Mouse (Mus musculus): Measurements from ENCODE around the gene Spp2.
"Not testable (repeated sequence)": the region's sequence is repeated elsewhere in the genome, so short reads cannot be mapped to it uniquely, and the experiment has no call there.

Spp2 gene

DNA sequence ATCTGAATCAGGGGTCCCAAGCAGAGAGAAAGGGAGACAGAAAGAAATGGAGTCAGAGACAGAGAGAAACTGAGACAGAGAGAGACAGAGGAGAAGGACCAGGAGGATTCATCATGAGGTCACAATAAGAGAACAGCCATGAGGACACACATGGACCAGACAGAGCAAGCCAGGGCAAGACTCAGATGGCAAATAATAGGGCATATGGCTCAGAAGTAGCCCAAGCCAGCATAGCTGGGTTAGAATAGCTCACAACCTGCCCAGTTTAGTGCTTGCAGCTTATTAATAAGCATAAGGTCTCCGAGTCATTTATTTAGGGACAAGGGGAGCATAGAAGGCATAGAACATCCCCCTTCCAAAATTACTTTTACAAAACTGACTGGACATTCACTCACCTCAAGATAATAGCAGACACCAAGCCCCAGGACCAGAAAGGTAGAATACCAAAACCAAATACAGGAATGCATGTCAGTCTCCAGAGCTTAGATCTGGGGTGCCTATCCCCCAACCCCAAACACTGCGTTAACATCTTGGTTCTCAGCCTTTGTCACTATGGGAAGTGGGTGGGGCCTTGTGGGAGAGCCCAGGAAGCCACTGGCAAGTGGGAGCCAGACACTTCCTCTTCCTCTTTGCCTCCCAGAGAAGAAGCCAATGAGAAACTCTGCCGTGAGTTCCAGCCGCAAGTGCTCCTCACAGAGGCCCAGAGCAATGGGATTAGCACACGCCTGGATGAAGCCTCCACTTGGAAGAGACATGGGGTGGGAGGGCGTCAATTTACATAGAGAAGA, 26.5 kb downstream of the Spp2 start:
- ATAC-seq (ENCODE audit: low TSS enrichment): no peak

DNA sequence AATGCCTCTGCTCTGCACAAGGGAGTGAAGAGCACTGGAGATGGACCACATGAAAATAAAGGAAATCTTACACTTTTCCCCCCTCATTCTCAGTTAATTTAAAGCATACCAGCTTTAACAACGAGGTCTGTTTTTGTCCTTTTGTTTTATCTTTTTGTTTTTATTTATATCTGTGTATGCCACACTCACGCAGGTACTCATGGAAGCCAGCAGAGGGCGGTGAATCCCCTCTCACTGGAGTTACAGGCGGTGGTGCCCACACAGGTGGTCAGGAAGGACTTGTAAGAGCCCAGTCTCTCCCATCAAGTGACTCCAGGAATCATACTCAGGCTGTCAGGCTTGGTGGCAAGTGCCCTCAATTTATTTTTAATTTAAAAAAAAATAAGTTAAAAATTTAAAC, 27.3 kb downstream of the Spp2 start:
- no peak for ATAC-seq (ENCODE audit: low TSS enrichment)

DNA sequence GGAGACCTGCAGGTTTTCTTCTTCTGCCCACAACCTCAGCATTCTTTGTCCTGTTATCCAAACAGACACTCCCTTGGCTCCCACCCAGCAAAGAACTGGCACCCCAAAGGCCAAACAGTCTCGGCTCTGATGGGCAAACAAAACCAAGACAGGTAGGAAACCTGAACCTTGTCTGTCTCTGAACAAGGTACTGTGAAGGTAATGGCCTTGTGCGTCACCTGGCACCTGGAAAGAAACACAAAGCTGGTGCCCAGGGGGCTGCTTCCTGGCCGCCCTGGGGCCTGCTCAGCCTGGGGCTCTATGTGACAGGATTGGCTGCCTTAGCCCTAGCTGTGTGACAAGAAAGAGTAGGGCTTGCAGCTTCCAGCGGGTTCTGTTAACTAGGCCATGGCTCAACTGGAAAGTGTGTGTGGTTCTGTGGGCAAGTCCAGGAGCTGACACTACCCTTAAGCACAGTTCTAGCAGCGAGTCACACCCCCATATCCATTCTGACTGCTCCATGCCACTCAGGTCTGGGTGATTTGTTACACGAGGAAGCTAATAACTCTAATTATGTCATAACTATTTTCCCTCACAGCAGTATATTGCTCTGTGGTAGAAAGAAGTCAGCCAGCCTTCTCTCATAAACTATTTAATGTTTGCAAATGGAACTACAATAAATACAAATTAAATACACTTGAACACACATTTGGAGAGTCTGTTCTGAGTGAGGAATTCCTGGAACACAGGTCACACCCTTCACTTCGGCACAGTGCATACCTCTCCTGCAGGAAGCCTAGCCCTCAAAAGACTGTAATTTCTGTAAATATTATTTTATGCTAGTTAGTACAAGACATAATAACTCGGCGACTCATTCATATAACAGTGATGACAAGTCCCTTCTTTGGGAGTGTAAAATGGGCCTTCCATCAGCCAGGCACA, 30.7 kb downstream of the Spp2 start:
- ATAC-seq (ENCODE audit: low TSS enrichment): no peak

DNA sequence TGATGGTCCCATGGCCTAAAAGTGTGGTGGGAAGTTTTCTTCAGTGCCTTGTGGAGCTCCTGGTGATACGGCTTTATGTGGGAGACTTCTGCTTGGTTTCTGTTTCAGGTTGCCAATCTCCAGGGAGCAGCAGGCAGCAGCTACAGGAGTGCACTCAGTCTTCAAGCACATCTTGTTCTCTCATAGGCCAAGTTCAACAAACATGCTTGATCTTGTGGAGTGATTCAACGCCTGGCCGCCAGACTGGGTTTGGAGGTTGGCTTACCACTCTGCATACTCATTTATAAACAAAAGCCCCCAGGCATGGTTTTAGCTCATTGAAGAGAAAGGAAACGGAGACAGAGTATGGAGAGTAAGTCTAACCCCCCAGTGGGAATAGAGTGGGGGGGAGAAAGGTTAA, 36.6 kb downstream of the Spp2 start:
- no peak for ATAC-seq (ENCODE audit: low TSS enrichment)

DNA sequence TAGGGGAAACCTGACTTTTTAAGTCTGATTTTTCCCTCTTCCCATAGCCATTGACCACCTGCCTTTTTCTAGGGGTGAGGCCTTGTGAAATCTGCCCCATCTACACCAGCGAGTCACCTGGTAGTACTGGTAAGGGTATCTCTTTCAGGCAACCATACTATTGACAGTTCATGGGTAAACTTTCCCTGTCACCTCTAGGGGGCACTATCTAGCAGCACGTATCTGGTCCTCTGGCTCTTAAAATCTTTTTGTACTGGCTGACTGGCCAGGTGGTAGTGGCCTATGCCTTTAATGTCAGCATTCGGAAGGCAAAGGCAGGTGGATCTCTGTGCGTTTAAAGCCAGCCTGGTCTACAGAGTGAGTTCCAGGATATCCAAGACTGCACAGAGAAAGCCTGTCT, 38.6 kb downstream of the Spp2 start:
- ATAC-seq (ENCODE audit: low TSS enrichment): no peak

DNA sequence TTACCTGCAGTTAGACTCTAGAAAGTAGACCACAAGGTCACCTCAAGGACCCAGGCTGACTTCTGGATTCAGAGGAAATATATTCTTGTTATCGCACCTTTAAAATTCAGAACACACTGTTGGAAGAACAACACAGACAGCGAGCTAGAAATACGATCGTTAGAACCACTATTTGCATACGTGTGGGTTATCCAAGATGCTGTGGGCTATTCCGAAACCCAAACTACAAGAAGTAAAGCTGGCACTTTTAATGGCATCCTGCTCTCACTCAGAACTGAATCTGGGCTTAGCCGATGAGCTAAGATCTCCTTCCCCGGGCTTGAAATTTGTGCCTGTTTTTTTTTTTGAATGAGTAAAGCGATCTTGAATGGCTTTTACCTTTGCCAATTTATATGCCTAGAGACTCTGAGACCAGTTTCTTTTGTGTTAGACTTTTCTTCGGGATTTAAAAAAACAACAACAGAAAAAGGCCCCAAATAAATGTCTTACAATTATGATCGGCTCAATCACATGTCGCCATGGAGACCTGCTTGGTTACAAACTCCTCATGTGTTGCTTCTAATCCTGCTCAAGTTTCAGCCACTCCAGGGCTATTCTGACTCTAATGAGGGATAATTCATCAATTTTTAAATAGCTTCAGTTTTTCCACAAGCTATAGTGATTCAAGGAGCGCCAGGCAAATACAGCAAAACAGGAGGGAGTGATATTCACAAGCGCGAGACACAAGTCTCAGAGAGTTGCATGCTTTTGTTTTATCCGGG, 39.7 kb downstream of the Spp2 start:
- peak; percentile 88 for ATAC-seq (ENCODE audit: low TSS enrichment)

DNA sequence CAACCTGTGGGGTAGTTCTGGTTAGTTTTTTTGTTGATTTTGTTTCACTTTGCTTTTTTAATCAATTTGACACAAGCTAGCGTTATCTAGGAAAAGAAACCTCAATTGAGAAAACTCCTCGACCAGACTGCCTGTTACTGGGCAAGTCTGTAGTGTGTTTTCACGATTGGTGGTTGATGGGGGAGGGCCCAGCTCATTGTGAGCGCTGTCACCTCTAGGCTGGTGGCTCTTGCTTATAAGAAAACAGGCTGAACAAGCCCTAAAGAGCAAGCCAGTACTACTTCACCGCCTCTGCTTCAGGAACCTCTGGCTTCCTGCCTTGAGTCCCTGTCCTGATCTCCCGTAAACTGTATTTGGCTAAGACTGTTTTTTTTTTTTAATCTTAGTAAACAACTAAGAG, 40.7 kb downstream of the Spp2 start:
- no peak for ATAC-seq (ENCODE audit: low TSS enrichment)

DNA sequence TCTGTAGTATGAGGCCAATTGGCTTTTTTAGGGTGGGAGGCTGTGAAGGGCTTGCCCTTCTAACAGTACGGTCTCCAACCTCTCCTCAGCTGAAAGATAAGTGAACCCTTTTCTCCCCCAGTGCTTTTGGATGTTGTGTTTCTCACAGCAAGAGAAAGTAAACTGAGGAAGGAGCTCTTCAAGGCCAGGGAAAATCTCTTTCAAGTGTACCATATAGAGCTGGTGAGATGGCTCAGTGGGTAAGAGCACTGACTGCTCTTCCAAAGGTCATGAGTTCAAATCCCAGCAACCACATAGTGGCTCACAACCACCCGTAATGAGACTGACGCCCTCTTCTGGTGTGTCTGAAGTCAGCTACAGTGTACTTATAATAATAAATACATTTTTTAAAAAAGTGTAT, 41.3 kb downstream of the Spp2 start:
- not testable (repeated sequence) for ATAC-seq (ENCODE audit: low TSS enrichment)

DNA sequence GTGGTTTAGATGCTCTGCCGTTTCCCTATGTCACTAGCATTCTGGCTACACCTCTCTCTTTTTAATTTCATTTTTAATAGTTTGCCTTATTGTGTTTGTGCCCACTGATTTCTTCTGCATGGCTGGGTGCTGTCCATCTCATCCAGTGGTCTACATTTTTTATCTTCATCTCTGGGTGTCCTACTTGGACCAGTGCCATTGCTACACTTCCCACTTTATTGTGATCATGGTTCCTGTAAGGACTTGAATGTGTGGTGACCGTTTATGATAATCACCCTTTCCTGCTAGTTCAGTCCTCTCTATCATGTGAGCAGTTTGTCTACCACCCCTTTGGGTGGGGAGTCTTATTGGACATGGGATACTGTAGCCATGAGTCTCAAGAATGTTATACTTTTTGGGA, 43.0 kb downstream of the Spp2 start:
- ATAC-seq (ENCODE audit: low TSS enrichment): no peak

DNA sequence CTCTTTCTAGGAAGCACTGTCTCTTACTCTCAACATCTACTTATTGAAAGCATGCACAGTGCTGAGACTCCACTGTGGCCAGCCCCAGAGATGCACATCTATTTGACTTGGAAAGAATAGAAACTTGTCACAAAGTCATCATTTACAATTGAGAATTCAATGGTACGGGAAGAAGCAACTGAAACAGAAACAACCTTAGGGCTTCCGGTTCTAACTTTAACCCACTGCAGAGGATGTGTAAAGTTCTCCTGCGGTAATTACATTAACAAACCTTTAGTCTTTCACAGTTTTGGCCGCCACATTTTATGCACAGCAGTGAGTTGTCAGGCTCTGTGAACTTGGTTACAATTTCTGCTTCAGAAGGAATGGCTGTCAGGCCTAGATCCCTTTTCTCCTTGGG, 43.9 kb downstream of the Spp2 start:
- ATAC-seq (ENCODE audit: low TSS enrichment): no peak

DNA sequence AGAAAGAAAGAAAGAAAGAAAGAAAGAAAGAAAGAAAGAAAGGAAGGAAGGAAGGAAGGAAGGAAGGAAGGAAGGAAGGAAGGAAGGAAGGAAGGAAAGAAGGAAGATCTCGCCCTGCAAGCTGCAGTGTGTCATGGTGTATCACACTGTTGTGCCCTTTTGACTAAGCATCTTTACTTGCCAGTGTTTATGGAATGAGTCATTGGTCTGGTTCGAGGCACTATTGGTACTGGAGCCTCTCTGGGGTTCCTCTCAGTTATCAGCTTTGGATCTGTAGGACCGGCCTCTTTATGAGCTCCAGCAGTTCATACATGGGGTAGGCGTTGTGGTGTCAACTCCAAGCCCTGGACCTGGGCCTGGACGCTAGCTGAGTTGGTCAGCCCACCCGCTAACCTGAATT, 45.4 kb downstream of the Spp2 start:
- no peak for ATAC-seq (ENCODE audit: low TSS enrichment)

DNA sequence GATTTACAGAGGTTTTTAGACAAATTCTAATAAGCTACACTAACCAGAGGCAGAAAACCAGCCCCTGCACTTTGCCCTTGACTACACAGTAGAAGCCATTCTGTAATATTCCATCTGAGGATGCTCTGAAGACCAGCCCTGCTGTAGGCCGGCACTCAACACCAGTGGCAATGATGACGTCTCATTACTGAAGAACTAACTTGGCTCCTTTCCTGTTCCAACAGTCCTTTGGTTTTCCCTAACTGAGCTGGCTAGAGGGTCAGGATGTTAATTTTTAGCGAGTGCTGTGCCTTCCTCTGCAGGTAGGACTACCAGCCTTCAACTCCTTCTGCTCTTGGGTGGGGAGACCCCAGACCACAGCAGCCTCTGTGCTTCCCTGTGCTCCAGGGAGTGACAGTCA, 47.9 kb downstream of the Spp2 start:
- no peak for ATAC-seq (ENCODE audit: low TSS enrichment)

DNA sequence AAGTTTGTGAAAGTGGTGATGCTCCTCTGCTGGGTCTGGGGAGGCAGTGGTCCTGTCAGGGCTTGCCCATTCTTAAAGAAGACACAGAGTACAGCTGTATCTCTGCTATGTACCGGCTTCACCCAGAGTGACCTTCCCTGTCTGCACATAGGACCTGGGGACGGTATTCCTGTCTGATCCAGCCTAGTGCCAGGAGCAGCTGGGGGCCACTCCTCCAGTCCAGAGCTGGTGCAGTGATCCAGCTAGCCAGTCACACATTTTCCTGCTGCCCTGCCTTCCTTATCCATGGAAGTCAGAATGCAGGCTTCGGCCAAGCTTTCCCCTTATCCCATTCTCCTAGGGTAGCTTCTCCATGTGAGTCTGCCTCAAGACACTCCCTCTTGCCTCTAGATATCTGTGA, 49.0 kb downstream of the Spp2 start:
- ATAC-seq (ENCODE audit: low TSS enrichment): no peak

DNA sequence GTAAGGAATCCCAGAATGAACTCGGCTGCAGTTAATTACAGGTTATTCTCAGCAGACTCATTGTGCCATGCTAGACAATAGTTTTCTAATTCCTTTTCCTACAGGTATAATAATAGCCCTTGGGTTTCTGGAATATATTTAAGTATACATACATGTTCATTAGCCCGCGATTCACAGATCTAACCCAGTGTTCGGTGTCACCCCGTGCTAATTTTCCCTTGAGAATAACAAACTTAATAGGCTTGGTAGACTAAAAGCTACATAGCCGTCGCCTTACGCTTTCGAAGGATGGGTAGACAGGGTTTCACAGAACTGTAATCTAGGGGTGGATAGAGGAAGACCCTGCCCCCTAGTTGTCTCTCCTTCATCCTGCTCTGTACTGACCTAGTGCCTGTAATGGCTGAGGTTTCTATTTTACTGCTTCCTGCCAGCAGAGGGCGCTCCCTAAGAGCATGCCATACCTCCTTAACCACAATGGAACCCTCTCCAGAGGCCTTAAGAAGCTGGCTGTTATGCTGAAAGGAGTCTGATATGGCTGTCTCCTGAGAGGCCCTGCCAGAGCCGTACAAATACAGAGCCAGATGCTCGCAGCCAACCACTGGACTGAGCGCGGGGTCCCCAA, 49.8 kb downstream of the Spp2 start:
- peak; percentile 89 for ATAC-seq (ENCODE audit: low TSS enrichment)

DNA sequence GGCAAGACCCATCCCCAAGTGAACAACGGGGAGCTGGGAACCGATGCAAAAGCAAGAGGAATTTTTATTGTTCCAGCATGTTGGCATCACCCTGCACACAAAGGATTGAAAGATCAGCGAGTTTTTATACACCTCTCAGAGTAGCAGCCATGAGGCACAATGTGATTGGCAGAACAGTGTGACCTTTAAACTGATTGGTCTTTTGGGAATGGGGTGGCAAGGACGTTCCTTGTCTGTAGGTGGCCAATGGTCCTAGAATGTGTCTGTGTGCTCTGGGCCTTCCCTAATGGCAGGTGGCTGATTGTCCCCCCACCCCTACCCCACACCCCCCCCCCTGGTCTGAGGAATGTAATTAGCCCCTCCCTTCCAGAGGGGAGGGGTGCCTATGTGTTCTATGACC, 52.4 kb downstream of the Spp2 start:
- ATAC-seq (ENCODE audit: low TSS enrichment): no peak

DNA sequence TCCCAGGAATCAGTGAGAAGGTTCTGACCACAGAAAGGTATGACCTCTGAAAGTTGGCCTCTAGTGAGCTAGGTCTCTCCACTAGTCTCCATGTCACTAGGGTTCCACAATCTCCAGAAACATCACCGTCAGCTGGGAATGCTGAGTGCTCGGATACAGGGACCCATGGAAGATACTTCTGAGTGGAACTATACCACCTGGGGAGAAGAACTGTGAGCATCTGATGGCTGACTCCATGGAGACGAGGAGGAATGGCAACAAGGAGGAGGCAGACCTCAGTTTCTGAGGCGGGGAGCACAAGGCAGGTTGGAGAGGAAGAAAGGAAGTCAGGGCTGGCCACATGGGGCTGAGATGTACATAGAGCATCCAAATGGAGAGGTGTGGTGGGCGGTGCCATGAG, 52.9 kb downstream of the Spp2 start:
- no peak for ATAC-seq (ENCODE audit: low TSS enrichment)

DNA sequence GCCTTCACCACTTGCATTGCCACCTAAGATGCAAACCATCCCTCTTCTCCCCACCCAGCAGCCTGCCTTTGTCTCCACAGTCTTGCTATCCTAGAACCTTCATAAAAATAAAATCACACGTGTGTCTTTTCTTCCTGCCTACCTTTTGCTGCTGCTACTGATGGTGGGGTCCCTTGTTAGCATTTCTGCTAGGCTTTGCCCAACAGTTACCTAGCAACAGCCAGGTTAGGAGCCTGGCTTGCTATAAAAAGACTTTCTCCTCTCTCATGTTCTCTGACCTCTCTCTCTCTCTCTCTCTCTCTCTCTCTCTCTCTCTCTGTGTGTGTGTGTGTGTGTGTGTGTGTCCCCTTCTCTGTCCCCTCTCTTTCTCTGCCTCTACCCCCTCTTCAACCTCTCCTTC, 54.3 kb downstream of the Spp2 start:
- ATAC-seq (ENCODE audit: low TSS enrichment): no peak

DNA sequence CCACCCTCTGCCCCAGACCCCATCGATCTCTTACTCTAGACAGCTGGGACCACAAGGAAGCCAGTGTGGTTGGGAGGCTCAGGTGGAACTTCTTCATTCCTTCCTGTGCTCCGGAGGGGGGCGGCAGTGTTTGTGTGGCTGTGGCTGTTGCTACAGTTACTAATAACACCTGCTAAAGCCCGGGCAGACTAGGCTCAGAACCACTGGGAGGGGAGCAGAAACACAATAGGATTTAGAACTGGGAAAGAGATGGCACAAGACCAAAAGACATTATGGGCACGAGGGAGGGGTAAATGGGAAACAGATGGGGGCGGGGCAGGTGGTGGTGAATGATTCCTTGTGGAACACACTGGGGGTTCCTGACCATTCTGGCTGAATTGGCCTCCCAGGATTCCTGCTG, 55.7 kb downstream of the Spp2 start:
- ATAC-seq (ENCODE audit: low TSS enrichment): no peak

DNA sequence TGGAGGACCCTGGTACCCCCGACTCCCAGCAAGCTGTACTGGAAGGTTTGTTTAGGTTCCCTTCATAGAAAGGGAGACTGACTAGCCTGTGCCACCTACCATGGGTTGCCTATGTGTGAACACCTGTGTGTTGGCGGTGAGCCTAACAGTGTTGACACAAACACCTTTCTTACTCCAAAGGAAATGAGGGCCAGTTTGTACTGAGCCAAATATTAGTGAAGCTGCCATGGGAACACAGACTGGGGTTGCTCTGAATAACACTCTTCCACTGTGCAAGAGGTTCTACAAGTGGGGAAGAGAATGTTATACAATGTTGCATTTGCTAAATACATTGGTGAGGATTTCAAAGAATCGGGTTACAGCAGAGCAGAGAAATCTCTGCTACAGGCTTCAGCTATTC, 56.5 kb downstream of the Spp2 start:
- no peak for ATAC-seq (ENCODE audit: low TSS enrichment)

DNA sequence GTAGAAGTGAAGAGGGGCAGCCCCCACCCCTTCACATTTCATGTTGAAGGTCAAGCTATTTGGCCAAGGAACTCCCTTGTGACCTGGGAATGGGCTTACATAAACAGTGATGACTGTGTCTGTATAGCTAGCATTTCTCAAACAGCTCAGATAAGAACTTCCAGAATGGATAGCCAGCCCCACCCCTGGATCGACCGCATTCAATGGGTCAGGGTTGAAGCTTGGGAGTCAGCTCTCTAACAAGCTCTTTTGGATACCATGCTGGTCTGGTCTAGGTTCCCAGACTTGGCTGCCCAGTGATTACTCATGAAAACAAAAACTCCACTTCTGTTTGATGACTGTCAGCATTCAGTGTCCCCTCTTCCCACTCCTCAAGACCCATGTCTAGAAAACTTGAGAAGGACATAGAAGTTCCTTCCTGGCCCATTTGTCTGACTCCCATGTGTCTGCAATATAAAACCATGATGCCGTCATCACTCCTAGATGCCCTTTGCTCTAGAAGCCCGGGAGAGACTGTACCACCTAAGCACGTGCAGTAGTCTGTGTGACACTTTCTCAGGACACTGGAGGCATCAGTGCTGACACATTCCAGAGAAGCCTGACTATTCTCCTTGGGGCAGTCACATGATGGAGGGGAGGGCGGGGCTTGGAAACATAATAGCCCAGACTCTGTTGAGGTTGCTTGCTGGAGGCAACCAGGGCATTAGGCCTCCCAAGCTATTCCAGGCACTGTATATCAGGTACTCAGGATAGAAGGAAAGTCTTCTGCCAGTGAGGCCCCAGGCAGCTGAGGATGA, 57.5 kb downstream of the Spp2 start:
- ATAC-seq (ENCODE audit: low TSS enrichment): no peak

DNA sequence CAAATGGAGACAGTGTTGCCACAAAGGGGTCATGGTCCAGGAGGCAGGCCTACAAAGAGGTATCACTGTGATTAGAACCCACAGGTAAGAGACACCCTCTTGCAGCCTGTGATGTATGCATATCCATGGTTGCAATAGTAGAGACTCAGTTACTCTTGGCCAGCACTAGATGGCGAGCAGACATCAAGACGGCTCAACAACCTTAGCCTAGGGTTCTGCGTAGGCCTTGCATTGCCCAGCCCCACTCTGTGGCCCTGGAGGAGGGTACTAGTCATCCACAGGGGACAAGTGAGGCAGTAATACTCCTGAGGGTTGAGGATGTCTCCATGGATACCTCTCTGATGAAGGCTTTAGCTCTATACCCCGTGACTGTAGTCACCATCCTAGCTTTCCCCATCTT, 59.0 kb downstream of the Spp2 start:
- ATAC-seq (ENCODE audit: low TSS enrichment): 0 out of 2 replicates have a peak, but pooled peaks have one; percentile 38

All from frontal cortex, adult (tissue).